Mouse (Mus musculus) limb, embryonic 14.5 days (tissue): Measurements from ENCODE around the gene Serpina3a. TPM values are rescaled to one million over a fixed set of nuclear protein-coding genes. Genes with fewer than 3 reads are reported as not detected.

ENCODE experiments used
- ATAC-seq: fragments of 200-750 bp; cut with Nextera tagmentation; 2 replicates; pipeline ENCODE4 v1.8.0; 2017; ENCODE audit warnings: low read depth, moderate number of reproducible peaks, moderate TSS enrichment; ENCODE audit not compliant: low FRiP score
- DNase-seq: peaks from one replicate; pipeline ENCODE4 v3.0.0-alpha.2; 2015; ENCODE audit warnings: low spot score
- H3K27ac ChIP-seq: fragments of 300-500 bp; sonication (generic); replicated peaks from 2 replicates; pipeline ENCODE4 v1.5.1; 2014; ENCODE audit warnings: low read depth, mild to moderate bottlenecking, low read length, moderate library complexity, mixed read lengths
- H3K27me3 ChIP-seq: fragments of 300-500 bp; sonication (generic); 2 replicates; pipeline ENCODE4 v1.6.1; 2014; ENCODE audit warnings: low read length, mixed read lengths; ENCODE audit not compliant: control insufficient read depth, insufficient read depth
- H3K36me3 ChIP-seq: fragments of 300-500 bp; sonication (generic); 2 replicates; pipeline ENCODE4 v1.6.1; 2014; ENCODE audit warnings: mild to moderate bottlenecking, low read length, moderate library complexity, mixed read lengths; ENCODE audit not compliant: control insufficient read depth, insufficient read depth
- H3K4me1 ChIP-seq: fragments of 300-500 bp; sonication (generic); 2 replicates; pipeline ENCODE4 v1.6.1; 2014; ENCODE audit warnings: antibody characterized with exemption, low read length, mixed read lengths; ENCODE audit not compliant: control insufficient read depth, insufficient read depth
- H3K4me2 ChIP-seq: fragments of 300-500 bp; sonication (generic); replicated peaks from 2 replicates; pipeline ENCODE4 v1.6.1; 2014; ENCODE audit warnings: low read depth, mild to moderate bottlenecking, low read length, moderate library complexity; ENCODE audit not compliant: severe bottlenecking
- H3K4me3 ChIP-seq: fragments of 300-500 bp; sonication (generic); replicated peaks from 2 replicates; pipeline ENCODE4 v1.5.1; 2014; ENCODE audit warnings: low read length
- H3K9ac ChIP-seq: fragments of 300-500 bp; sonication (generic); 2 replicates; pipeline ENCODE4 v1.6.1; 2014; ENCODE audit warnings: mild to moderate bottlenecking, low read depth, low read length, moderate library complexity; ENCODE audit not compliant: severe bottlenecking
- H3K9me3 ChIP-seq: fragments of 300-500 bp; sonication (generic); 2 replicates; pipeline ENCODE4 v1.6.1; 2016; ENCODE audit warnings: low read length; ENCODE audit not compliant: control insufficient read depth
- POLR2A ChIP-seq: fragments of 200-500 bp; IDR thresholded peaks from 2 replicates; pipeline ENCODE4 v1.8.0; 2012; ENCODE audit warnings: inconsistent platforms, mild to moderate bottlenecking, moderate library complexity, borderline replicate concordance; ENCODE audit not compliant: insufficient read depth, insufficient read length; ENCODE audit errors: extremely low read depth
- WGBS: fragments of 180-500 bp; shearing (Covaris S2); extraction: QIAGEN DNeasy Blood & Tissue Kit; methylation state at CpG from one replicate; pipeline ENCODE4 v1.1.7; 2014; 5-methylcytosine and 5-hydroxymethylcytosine counted together
- polyA plus RNA-seq, 2 experiments: library from polyadenylated mRNA; depleted of rRNA in 1 of 2; stranded (reverse) in 1 of 2; unstranded in 1 of 2; fragments of >200 nt; fragmentation: Nextera tagmentation in 1 of 2; extraction: Ambion mirVana in 1 of 2; gene quantifications; 2 replicates each; pipeline versions ENCODE4 v1.2.1 to v1.2.3; 2012 to 2014

Gene Serpina3a
- polyA plus RNA-seq, 2 experiments: not detected

DNA sequence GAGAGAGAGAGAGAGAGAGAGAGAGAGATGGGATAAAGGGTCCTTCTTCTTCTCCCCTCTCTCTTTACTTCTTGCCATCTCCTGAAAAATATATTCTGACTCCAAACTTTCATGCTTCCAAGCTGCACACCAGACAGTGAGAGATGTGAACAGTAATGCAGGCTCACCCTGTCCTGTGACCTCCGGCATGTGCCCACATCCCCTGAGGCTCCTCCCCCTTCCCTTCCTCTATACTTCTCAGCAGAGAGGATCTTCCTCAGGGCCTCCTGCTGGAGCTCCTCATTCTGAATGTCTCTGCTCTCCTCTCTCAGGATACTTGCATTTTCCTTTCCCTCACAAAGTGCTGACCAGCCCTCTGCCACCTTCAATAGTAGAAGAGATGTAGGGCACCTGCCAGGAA lies 29.9 kb downstream of the Serpina3a start:
- Histone ChIP-seq H3K27ac (no peak overlapping the region), H3K4me2 (no peak overlapping the region), H3K9me3 (no peaks in the 10 kb centered on the region), H3K36me3 (no peaks in the 10 kb centered on the region), H3K9ac (no peak overlapping the region), H3K27me3 (no peaks in the 10 kb centered on the region), H3K4me3 (no peak overlapping the region), H3K4me1 (no peaks in the 10 kb centered on the region)
- no peak for TF ChIP-seq POLR2A
- DNase-seq (no peak), ATAC-seq (no peak)
- 29% methylated on average over 1 of the region's 1 CpGs for WGBS

DNA sequence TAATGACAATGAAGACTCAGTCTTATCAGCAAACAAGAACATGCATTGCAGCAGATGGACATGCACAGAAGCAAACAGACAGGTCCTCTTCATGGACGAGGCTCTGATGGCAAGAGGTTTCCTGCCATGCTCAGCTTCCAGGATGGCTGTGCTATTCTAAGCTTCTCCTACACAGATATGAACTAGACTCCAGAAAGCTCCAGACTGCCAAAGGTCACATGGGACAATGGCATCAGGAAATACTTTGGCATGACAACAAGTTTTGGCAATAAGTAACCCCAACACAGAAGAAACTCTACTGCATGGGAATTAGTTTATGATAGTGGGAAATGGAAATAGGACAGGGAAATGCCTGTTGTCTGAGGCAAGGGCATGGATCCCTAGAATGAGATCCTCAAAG lies 30.8 kb downstream of the Serpina3a start:
- ATAC-seq (no peak), DNase-seq (no peak)
- H3K4me1 ChIP-seq: no peaks in the 10 kb centered on the region
- H3K9me3 ChIP-seq: no peaks in the 10 kb centered on the region
- H3K36me3 ChIP-seq: no peaks in the 10 kb centered on the region
- no peaks in the 10 kb centered on the region for H3K27me3 ChIP-seq
- no peak overlapping the region for H3K4me3 ChIP-seq
- H3K9ac ChIP-seq: no peak overlapping the region
- no peak overlapping the region for H3K27ac ChIP-seq
- TF ChIP-seq POLR2A: no peak
- no peak overlapping the region for H3K4me2 ChIP-seq
- WGBS: 63% methylated on average over 1 of the region's 1 CpGs

DNA sequence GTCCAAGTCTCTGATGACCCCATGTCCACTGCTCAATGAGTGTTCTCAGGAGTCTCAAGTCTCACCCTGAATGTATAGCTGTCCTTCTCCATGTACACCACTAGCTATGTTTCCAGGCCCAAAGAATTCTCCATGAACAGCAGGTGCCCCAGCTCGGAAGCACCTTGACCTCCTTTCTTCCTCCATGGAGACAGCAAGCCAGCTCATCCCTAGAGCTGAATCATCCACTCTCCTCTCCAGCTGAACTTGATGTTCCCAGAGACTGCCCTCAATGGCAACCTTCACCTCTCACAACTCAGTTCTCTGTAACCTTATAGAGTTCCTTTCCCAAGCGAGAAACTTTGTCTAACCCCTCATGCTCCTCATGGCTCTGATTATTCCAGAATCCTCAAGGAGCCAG lies 33.0 kb downstream of the Serpina3a start:
- H3K9me3 ChIP-seq: no peaks in the 10 kb centered on the region
- H3K27me3 ChIP-seq: no peaks in the 10 kb centered on the region
- ATAC-seq (no peak), DNase-seq (no peak)
- H3K4me2 ChIP-seq: no peak overlapping the region
- TF ChIP-seq POLR2A: no peak
- 93% methylated on average over 2 of the region's 2 CpGs for WGBS
- no peaks in the 10 kb centered on the region for H3K36me3 ChIP-seq
- H3K27ac ChIP-seq: no peak overlapping the region
- H3K4me1 ChIP-seq: no peaks in the 10 kb centered on the region
- no peak overlapping the region for H3K4me3 ChIP-seq
- H3K9ac ChIP-seq: no peak overlapping the region

DNA sequence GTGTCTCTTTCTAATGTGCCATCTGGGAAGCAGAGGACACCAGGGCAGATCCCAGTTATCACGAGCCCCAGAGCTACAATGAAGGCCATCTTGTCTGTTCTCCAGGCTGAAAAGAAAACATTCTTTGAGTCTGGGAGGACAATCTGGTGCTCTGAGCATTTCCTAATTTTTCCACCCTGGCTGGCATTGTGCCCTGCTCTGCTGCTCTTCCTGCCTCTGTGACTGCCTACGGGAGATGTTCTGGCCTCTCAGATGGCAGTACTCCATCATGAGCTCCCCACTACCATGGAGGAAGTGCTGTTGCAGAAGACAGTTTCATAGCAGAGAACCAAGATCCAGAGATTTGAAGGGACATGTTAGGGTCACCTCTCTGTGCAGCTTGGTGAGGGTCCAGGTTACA lies 39.5 kb downstream of the Serpina3a start:
- DNase-seq: no peak
- no peak for TF ChIP-seq POLR2A
- H3K4me3 ChIP-seq: no peak overlapping the region

DNA sequence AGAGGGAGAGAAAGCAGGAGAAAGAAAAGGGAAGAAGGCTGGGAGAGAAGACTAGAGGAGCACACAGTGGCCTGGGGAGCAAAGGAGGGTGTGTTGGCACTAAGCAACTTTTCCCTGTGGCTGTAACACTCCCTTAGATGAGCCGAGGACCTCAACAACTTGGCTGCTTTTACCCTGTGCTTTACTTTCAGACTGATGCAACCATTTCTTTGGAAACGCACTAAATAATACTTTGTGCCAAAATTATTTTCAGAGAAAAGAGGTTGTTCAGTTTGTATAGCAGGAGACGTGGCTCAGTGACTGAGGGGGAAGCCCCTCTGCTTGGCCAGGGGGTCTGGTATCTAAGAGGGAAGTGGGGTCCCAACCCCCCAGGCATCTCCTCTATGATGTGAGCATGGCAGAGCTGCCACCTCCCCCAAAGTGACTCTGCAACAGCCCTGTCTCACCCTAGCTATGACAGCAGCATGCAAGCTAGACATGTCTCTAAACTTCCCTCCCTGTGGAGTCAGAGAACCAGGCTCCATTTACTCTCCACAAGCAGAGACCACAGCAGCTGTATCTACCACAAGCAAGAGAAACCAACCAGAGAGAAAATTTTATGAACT lies 40.6 kb downstream of the Serpina3a start:
- Histone ChIP-seq H3K9ac (no peak overlapping the region), H3K27ac (no peak overlapping the region), H3K4me1 (no peaks in the 10 kb centered on the region), H3K9me3 (no peaks in the 10 kb centered on the region), H3K36me3 (no peaks in the 10 kb centered on the region), H3K27me3 (no peaks in the 10 kb centered on the region), H3K4me3 (no peak overlapping the region), H3K4me2 (no peak overlapping the region)
- WGBS: 85% methylated on average over 3 of the region's 3 CpGs
- DNase-seq (no peak), ATAC-seq (no peak)
- TF ChIP-seq POLR2A: no peak

More for the DNA sequence above, 39.5 kb downstream of the Serpina3a start:
- Histone ChIP-seq H3K36me3 (no peaks in the 10 kb centered on the region), H3K27ac (no peak overlapping the region), H3K27me3 (no peaks in the 10 kb centered on the region), H3K9me3 (no peaks in the 10 kb centered on the region), H3K4me1 (no peaks in the 10 kb centered on the region), H3K4me2 (no peak overlapping the region), H3K9ac (no peak overlapping the region)
- 77% methylated on average over 2 of the region's 2 CpGs for WGBS
- ATAC-seq: no peak

DNA sequence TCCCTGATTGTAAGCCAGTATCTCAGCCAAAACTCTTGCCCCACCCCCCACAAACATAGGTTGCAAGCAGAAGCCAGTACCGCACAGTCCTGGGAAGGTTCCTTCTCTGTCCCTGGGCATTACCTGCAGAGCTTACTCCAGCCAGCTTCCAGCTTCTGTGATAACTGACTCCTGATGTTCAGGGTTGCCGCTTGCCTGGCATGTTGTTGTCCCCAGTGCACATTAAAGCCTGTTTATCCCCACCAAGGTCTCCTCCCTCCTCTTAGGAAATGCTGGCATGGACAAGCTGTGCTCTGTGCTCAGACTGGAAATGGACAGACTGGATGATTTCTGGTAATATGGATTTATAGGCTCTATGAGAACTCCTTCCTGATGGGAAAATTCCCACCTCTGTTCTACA lies 41.1 kb downstream of the Serpina3a start, which contains the start of gene Serpina3c:
Gene Serpina3c, minus strand, starts transcription at position 215 of the 400 bp plus-strand sequence.
- H3K4me1 ChIP-seq: no peaks in the 10 kb centered on the region
- 78% methylated on average over 2 of the region's 2 CpGs for WGBS
- H3K9ac ChIP-seq: no peak within 1 kb of the TSS
- H3K27ac ChIP-seq: no peak within 1 kb of the TSS
- DNase-seq (no peak), ATAC-seq (no peak)
- TF ChIP-seq POLR2A: no peak
- H3K36me3 ChIP-seq: no peaks in the 10 kb centered on the region
- no peak within 1 kb of the TSS for H3K4me2 ChIP-seq
- H3K27me3 ChIP-seq: no peaks in the 10 kb centered on the region
- no peaks in the 10 kb centered on the region for H3K9me3 ChIP-seq
- H3K4me3 ChIP-seq: no peak within 1 kb of the TSS

Other genes starting within 250 kb of the Serpina3a start
- 0.49 and 0.59 TPM in 2 replicates for gene Serpina1a, start 249.2 kb upstream of the Serpina3a start, polyA plus RNA-seq (2012; rRNA removed)
- not detected in 2 replicates for gene Serpina1a, start 249.2 kb upstream of the Serpina3a start, polyA plus RNA-seq (2014; fragmentation: Nextera tagmentation; extraction: Ambion mirVana)
- gene Serpina1c, start 207.8 kb upstream of the Serpina3a start, polyA plus RNA-seq (2012; rRNA removed): 0.23 TPM in 1 of 2 replicates, not detected in the other
- not detected in 2 replicates for gene Serpina1c, start 207.8 kb upstream of the Serpina3a start, polyA plus RNA-seq (2014; fragmentation: Nextera tagmentation; extraction: Ambion mirVana)
- gene Serpina1e, start 153.7 kb upstream of the Serpina3a start, polyA plus RNA-seq (2012; rRNA removed): 0.28 and 0.36 TPM in 2 replicates
- gene Serpina1e, start 153.7 kb upstream of the Serpina3a start, polyA plus RNA-seq (2014; fragmentation: Nextera tagmentation; extraction: Ambion mirVana): 0.19 TPM in 1 of 2 replicates, not detected in the other
- not detected in 2 replicates for gene Serpina11, start 122.8 kb upstream of the Serpina3a start, polyA plus RNA-seq (2012; rRNA removed)
- not detected in 2 replicates for gene Serpina11, start 122.8 kb upstream of the Serpina3a start, polyA plus RNA-seq (2014; fragmentation: Nextera tagmentation; extraction: Ambion mirVana)
- gene Serpina9, start 99.0 kb upstream of the Serpina3a start, polyA plus RNA-seq (2012; rRNA removed): 0.16 and 0.22 TPM in 2 replicates
- gene Serpina9, start 99.0 kb upstream of the Serpina3a start, polyA plus RNA-seq (2014; fragmentation: Nextera tagmentation; extraction: Ambion mirVana): 0.10 TPM in 1 of 2 replicates, not detected in the other
- 0.03 TPM in 1 of 2 replicates, not detected in the other for gene Serpina12, start 68.3 kb upstream of the Serpina3a start, polyA plus RNA-seq (2012; rRNA removed)
- 0.06 TPM in 1 of 2 replicates, not detected in the other for gene Serpina12, start 68.3 kb upstream of the Serpina3a start, polyA plus RNA-seq (2014; fragmentation: Nextera tagmentation; extraction: Ambion mirVana)
- 0.05 TPM in 1 of 2 replicates, not detected in the other for gene Serpina5, start 11.6 kb upstream of the Serpina3a start, polyA plus RNA-seq (2012; rRNA removed)
- not detected in 2 replicates for gene Serpina5, start 11.6 kb upstream of the Serpina3a start, polyA plus RNA-seq (2014; fragmentation: Nextera tagmentation; extraction: Ambion mirVana)
- gene Serpina3b, start 15.3 kb downstream of the Serpina3a start, polyA plus RNA-seq (2012; rRNA removed): 0.06 TPM in 1 of 2 replicates, not detected in the other
- gene Serpina3b, start 15.3 kb downstream of the Serpina3a start, polyA plus RNA-seq (2014; fragmentation: Nextera tagmentation; extraction: Ambion mirVana): 0.45 TPM in 1 of 2 replicates, not detected in the other
- gene Serpina3c, start 41.1 kb downstream of the Serpina3a start, polyA plus RNA-seq (2012; rRNA removed): 0.09 TPM in 1 of 2 replicates, not detected in the other
- gene Serpina3c, start 41.1 kb downstream of the Serpina3a start, polyA plus RNA-seq (2014; fragmentation: Nextera tagmentation; extraction: Ambion mirVana): not detected in 2 replicates
- 0.05 TPM in 1 of 2 replicates, not detected in the other for gene Serpina3f, start 101.8 kb downstream of the Serpina3a start, polyA plus RNA-seq (2012; rRNA removed)
- not detected in 2 replicates for gene Serpina3f, start 101.8 kb downstream of the Serpina3a start, polyA plus RNA-seq (2014; fragmentation: Nextera tagmentation; extraction: Ambion mirVana)
- 0.82 and 1.1 TPM in 2 replicates for gene Serpina3g, start 123.5 kb downstream of the Serpina3a start, polyA plus RNA-seq (2012; rRNA removed)
- gene Serpina3g, start 123.5 kb downstream of the Serpina3a start, polyA plus RNA-seq (2014; fragmentation: Nextera tagmentation; extraction: Ambion mirVana): 0.87 and 1.1 TPM in 2 replicates
- 0.27 and 0.55 TPM in 2 replicates for gene Serpina3i, start 150.4 kb downstream of the Serpina3a start, polyA plus RNA-seq (2012; rRNA removed)
- gene Serpina3i, start 150.4 kb downstream of the Serpina3a start, polyA plus RNA-seq (2014; fragmentation: Nextera tagmentation; extraction: Ambion mirVana): 0.69 and 1.4 TPM in 2 replicates
- gene Serpina3j, start 201.8 kb downstream of the Serpina3a start, polyA plus RNA-seq (2012; rRNA removed): 0.22 and 0.36 TPM in 2 replicates
- 0.32 and 0.72 TPM in 2 replicates for gene Serpina3j, start 201.8 kb downstream of the Serpina3a start, polyA plus RNA-seq (2014; fragmentation: Nextera tagmentation; extraction: Ambion mirVana)
- gene Serpina3k, start 225.8 kb downstream of the Serpina3a start, polyA plus RNA-seq (2012; rRNA removed): not detected in 2 replicates
- gene Serpina3k, start 225.8 kb downstream of the Serpina3a start, polyA plus RNA-seq (2014; fragmentation: Nextera tagmentation; extraction: Ambion mirVana): not detected in 2 replicates
- not detected in 2 replicates for gene Serpina3m, start 225.8 kb downstream of the Serpina3a start, polyA plus RNA-seq (2012; rRNA removed)
- gene Serpina3m, start 225.8 kb downstream of the Serpina3a start, polyA plus RNA-seq (2014; fragmentation: Nextera tagmentation; extraction: Ambion mirVana): not detected in 2 replicates